8 mouse cellular contexts compared by ENCODE assay signal in genomic region chr2:125724546-125725114, GRCm38 (mm10). TPM values are rescaled to one million over a fixed set of nuclear protein-coding genes. Genes with fewer than 3 reads are reported as not detected.
DNase-seq lines count a peak whose midpoint lies in the region; ATAC-seq and TF ChIP-seq lines count a peak whose summit lies in the region.

No protein-coding gene starts in this region.

- H3K27me3 ChIP-seq in liver, adult 2 months (ENCODE audit: control insufficient read depth, insufficient read depth, low read length) = peaks cover 7% of the 10 kb centered on the region
- H3K27me3 ChIP-seq in hindbrain, embryonic 13.5 days = peaks cover 53% of the 10 kb centered on the region
- H3K27me3 ChIP-seq in liver, embryonic 11.5 days (replicated peaks; ENCODE audit: control insufficient read depth, insufficient read depth, low read length) = peaks cover 48% of the 10 kb centered on the region

- no peak overlapping the region for H3K27ac ChIP-seq in liver, adult 2 months (replicated peaks; ENCODE audit: insufficient read depth, low read depth, low read length)
- peak overlapping the region; percentile 76 for H3K27ac ChIP-seq in hindbrain, embryonic 13.5 days
- no peak overlapping the region for H3K27ac ChIP-seq in liver, embryonic 11.5 days (ENCODE audit: low read depth, low read length)

- no peaks in the 10 kb centered on the region for H3K79me2 ChIP-seq in liver, adult 2 months (ENCODE audit: control insufficient read depth, insufficient read depth, low read length)

- peak; percentile 43; the same call in 1 of the 2 replicates for ATAC-seq in common myeloid progenitor, adult 5-6 weeks (replicated peaks; ENCODE audit: low read depth, poor library complexity, severe bottlenecking)
- ATAC-seq in hindbrain, embryonic 13.5 days (ENCODE audit: low FRiP score) = peak; percentile 30
- no peak for ATAC-seq in liver, embryonic 11.5 days (replicated peaks; ENCODE audit: low FRiP score)

- H3K4me1 ChIP-seq in liver, adult 2 months (ENCODE audit: control insufficient read depth, insufficient read depth, low read length) = peaks cover 1% of the 10 kb centered on the region; the same call in 1 of the 2 replicates
- peaks cover 35% of the 10 kb centered on the region for H3K4me1 ChIP-seq in hindbrain, embryonic 13.5 days (replicated peaks)
- H3K4me1 ChIP-seq in liver, embryonic 11.5 days (replicated peaks; ENCODE audit: control insufficient read depth, insufficient read depth, low read length) = no peaks in the 10 kb centered on the region; the same call in 1 of the 2 replicates

- no peak overlapping the region for H3K9ac ChIP-seq in liver, adult 2 months (ENCODE audit: low read depth, low read length)
- peak overlapping the region; percentile 79 for H3K9ac ChIP-seq in hindbrain, embryonic 13.5 days
- no peak overlapping the region for H3K9ac ChIP-seq in liver, embryonic 11.5 days (ENCODE audit: low read depth, low read length)

- no peaks in the 10 kb centered on the region for H3K36me3 ChIP-seq in liver, adult 2 months (ENCODE audit: control insufficient read depth, insufficient read depth, low read length)
- H3K36me3 ChIP-seq in hindbrain, embryonic 13.5 days = no peaks in the 10 kb centered on the region
- no peaks in the 10 kb centered on the region for H3K36me3 ChIP-seq in liver, embryonic 11.5 days (ENCODE audit: control insufficient read depth, insufficient read depth, low read length)

- TF ChIP-seq CTCF in liver, adult 2 months (IDR thresholded peaks at IDR 0.05; ENCODE audit: low read depth, low read length) = no peak

- H3K9me3 ChIP-seq in hindbrain, embryonic 13.5 days = no peaks in the 10 kb centered on the region
- no peaks in the 10 kb centered on the region for H3K9me3 ChIP-seq in liver, embryonic 11.5 days (ENCODE audit: control insufficient read depth, low read length)

- no peak for TF ChIP-seq POLR2A in liver, adult 2 months (IDR thresholded peaks at IDR 0.05; ENCODE audit: extremely low read depth, insufficient read depth, low read length)

- WGBS in liver, adult 2 months = 14% methylated on average over 16 of the region's 16 CpGs
- 1% methylated on average over 16 of the region's 16 CpGs for WGBS in hindbrain, embryonic 13.5 days
- 2% methylated on average over 16 of the region's 16 CpGs for WGBS in liver, embryonic 11.5 days

- peak overlapping the region; percentile 99 for H3K4me2 ChIP-seq in hindbrain, embryonic 13.5 days
- H3K4me2 ChIP-seq in liver, embryonic 11.5 days = peak overlapping the region; percentile 83

- no peak overlapping the region for H3K4me3 ChIP-seq in liver, adult 2 months (ENCODE audit: insufficient read depth, low read depth, low read length)
- H3K4me3 ChIP-seq in hindbrain, embryonic 13.5 days = peak overlapping the region; percentile 55
- H3K4me3 ChIP-seq in liver, embryonic 11.5 days (ENCODE audit: low read depth, low read length) = peak overlapping the region; percentile 50; the same call in 1 of the 2 replicates

- DNase-seq in liver, adult 2 months (ENCODE audit: extremely low read depth, low read depth, low spot score) = peak; percentile 12
- DNase-seq in liver = no peak
- DNase-seq in liver, embryonic 11.5 days (ENCODE audit: low spot score) = no peak
- DNase-seq in skeletal muscle tissue, adult 2 months (ENCODE audit: low read depth, low spot score) = peak; percentile 36
- no peak for DNase-seq in ovary, postnatal 10 days (ENCODE audit: low spot score)
- DNase-seq in lung, postnatal 4 days = no peak

RNA-seq across cellular contexts. Expression of gene Shc4, which starts 0.7 kb away (rescaled TPM):
- total RNA-seq in liver, adult 2 months (2014; rRNA removed) = 0.18 and 0.27 TPM in 2 replicates
- polyA plus RNA-seq in liver, adult 2 months (2012; rRNA removed) = 0.26 and 0.32 TPM in 2 replicates
- total RNA-seq in common myeloid progenitor, adult 5-6 weeks (2017) = 0.96 TPM in 1 of 2 replicates, not detected in the other
- polyA plus RNA-seq in hindbrain, embryonic 13.5 days (2015; fragmentation: Nextera tagmentation; extraction: Ambion mirVana) = 2.8 and 3.0 TPM in 2 replicates
- polyA plus RNA-seq in liver, embryonic 11.5 days (2014; fragmentation: Nextera tagmentation; extraction: Ambion mirVana) = 0.71 and 0.77 TPM in 2 replicates

RNA-seq across cellular contexts. Expression of gene Eid1, which starts 51.7 kb away (rescaled TPM):
- 7.9 and 11.1 TPM in 2 replicates for total RNA-seq in liver, adult 2 months (2014; rRNA removed)
- 4.4 and 4.5 TPM in 2 replicates for polyA plus RNA-seq in liver, adult 2 months (2012; rRNA removed)
- total RNA-seq in common myeloid progenitor, adult 5-6 weeks (2017) = 124 and 149 TPM in 2 replicates
- 398 and 400 TPM in 2 replicates for polyA plus RNA-seq in hindbrain, embryonic 13.5 days (2015; fragmentation: Nextera tagmentation; extraction: Ambion mirVana)
- 81.1 and 84.1 TPM in 2 replicates for polyA plus RNA-seq in liver, embryonic 11.5 days (2014; fragmentation: Nextera tagmentation; extraction: Ambion mirVana)

RNA-seq across cellular contexts. Expression of gene Secisbp2l, which starts 58.0 kb away (rescaled TPM):
- total RNA-seq in liver, adult 2 months (2014; rRNA removed) = 25.7 and 26.0 TPM in 2 replicates
- polyA plus RNA-seq in liver, adult 2 months (2012; rRNA removed) = 7.5 and 8.0 TPM in 2 replicates
- total RNA-seq in common myeloid progenitor, adult 5-6 weeks (2017) = 15.7 and 19.7 TPM in 2 replicates
- polyA plus RNA-seq in hindbrain, embryonic 13.5 days (2015; fragmentation: Nextera tagmentation; extraction: Ambion mirVana) = 28.8 and 29.3 TPM in 2 replicates
- 11.3 and 11.7 TPM in 2 replicates for polyA plus RNA-seq in liver, embryonic 11.5 days (2014; fragmentation: Nextera tagmentation; extraction: Ambion mirVana)

Comparison
In these comparisons a context has a peak if more than half of its experiments do, and no peak if none do; other contexts are left out.
1. DNase-seq: peak in liver, adult 2 months (single experiment) and skeletal muscle tissue, adult 2 months (single experiment); none in liver (single experiment), liver, embryonic 11.5 days (single experiment), ovary, postnatal 10 days (single experiment) and lung, postnatal 4 days (0 of 2).
2. RNA of gene Eid1, which starts 51.7 kb away (polyA plus RNA-seq): 398 to 400 TPM in hindbrain, embryonic 13.5 days and 81.1 to 84.1 TPM in liver, embryonic 11.5 days; 4.4 to 4.5 TPM in liver, adult 2 months; every median in the first group is over 10 times any median in the second.